Mouse (Mus musculus) gastrocnemius, adult 2 months (tissue): ENCODE results near the gene Ankrd55. TPM values are rescaled to one million over a fixed set of nuclear protein-coding genes. Genes with fewer than 3 reads are reported as not detected.

ENCODE experiments used
- DNase-seq: peaks from one replicate; pipeline ENCODE4 v3.0.0; 2022
- H3K27ac ChIP-seq: fragments of 200-600 bp; 2 replicates; pipeline ENCODE4 v1.8.1; 2022; ENCODE audit warnings: mild to moderate bottlenecking
- H3K4me3 ChIP-seq: fragments of 200-600 bp; 2 replicates; pipeline ENCODE4 v1.8.1; 2022; ENCODE audit warnings: mild to moderate bottlenecking, moderate library complexity
- CTCF ChIP-seq: fragments of 200-600 bp; IDR thresholded peaks from 2 replicates; pipeline ENCODE4 v1.8.1; 2022; ENCODE audit warnings: antibody characterized with exemption, mild to moderate bottlenecking, moderate library complexity
- intact Hi-C: fragments of 180-260 bp; cut with DNase I; formaldehyde crosslinking; loops from one replicate; pipeline ENCODE4 v1.15.1; 2025
- total RNA-seq, 2 experiments: library from RNA; stranded (reverse); gene quantifications; 2 replicates each; pipeline ENCODE4 v1.2.3; 2021

Ankrd55 gene
- total RNA-seq, 2 experiments from 2014 or later, result not detected

DNA sequence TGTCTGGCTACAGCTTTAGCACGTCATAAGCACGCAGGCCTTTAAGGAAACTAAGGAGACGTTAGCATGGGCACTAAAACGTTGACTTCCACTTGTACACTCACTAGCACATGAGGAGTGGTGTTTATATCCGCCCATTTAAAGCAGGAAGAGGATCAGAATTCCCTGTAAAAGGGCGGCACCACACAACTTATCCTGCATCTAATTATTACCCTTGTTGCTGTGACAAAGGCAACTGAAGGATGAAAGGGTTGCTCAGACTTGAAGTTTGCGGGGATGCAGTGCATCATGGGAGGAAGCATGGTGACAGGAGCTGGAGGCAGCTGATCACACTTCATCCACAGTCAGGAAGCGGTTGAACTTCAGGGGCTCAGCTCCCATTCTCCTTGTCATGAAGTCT is 63.7 kb downstream of the Ankrd55 start:
- Histone ChIP-seq H3K4me3 (no peak overlapping the region), H3K27ac (peak overlapping the region; percentile 48; the same call in 1 of the 2 replicates)
- no peak for DNase-seq
- intact Hi-C loops, result no loop called here
- no peak for TF ChIP-seq CTCF

DNA sequence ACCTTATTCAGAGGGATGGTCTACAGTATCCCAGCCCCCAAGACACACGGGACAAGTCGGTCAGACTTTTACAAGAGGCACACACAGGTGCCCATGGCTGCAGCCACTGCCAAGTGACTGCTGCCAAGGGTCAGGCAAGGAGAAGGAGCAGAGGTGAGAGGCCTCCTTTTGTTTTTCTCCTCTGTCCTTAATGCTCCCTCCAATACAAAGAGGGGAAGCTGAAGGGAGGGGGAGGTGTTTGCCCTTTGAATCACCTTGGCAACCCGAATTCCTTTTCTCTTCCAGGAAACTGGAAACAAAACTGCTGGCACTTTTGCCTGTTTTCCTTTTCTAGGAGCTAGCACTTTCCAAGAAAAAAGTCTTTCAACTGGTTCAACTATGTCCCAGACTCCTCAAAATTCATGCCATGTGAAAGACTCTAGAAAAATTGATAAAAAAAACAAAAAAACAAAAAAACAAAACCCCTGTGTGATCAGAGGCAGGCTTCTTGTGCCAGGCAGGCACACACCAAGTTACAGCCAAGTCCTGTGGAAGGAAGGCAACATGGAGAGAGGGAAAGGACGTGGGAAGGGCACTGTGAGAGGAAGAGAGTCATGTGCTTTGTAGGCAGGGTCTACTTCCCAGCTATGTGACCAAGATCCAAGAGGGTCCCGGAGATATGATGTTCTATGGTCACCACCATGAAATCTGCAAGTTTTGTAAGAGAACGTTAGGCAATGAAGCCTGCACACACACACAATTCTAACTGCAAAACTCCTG is 66.0 kb downstream of the Ankrd55 start:
- TF ChIP-seq CTCF, result no peak
- no peak for DNase-seq
- Histone ChIP-seq H3K4me3 (no peak overlapping the region), H3K27ac (peak overlapping the region; percentile 73)
- intact Hi-C loops, result no loop called here

DNA sequence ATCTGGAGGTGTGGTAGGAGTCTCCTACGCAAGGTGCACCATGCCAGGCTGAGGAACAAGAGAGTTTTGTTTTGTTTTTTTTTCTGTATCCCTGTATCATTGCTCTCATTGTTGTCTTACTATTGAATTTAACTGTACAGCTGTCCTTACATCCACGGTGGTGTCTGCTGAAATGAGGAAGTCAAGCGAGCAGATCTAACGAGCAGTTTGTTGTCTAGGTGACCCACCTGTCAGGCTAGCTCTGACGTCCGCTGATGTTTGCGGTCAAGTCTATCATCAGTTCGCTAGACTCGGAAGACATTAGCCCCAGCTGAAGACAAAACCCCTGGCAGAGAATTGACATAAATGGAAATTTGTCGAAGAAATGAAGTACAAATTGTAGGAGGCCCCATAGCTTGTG is 66.7 kb downstream of the Ankrd55 start:
- H3K27ac ChIP-seq, result peak overlapping the region; percentile 73
- no peak for TF ChIP-seq CTCF
- H3K4me3 ChIP-seq, result no peak overlapping the region
- intact Hi-C loops, result no loop called here
- DNase-seq, result no peak

DNA sequence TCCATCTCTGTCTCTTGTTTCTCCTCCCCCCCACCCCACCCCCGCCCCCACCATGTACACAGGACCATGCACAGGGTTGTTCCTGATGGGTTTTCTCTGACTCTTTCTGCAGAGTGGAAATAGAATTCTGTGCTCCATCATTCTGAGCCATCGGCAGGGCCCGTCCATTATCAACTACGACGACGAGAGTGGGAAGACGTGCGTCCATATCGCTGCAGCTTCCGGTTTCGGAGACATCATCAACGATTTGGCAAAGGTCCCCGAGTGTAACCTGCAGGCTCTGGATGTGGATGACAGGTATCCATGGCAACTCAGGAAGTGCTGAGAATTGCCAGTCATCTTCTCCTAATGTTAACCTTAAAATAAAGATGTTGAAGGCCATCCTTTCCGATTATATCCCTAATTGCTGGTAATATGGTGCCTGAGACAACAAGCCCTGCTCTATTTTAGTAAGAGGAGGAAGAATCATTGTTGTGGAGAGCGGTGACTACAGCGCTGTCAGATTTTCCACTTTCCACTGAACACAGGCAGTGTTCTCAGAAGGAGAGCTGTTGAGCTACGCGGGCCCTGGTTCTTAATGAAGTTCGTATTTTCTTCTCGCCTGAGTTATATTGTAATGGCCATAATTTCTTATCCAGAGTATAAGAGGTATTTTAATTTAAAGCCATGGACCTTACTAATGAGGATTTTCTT is 67.7 kb downstream of the Ankrd55 start:
- intact Hi-C loops, result no loop called here
- no peak for TF ChIP-seq CTCF
- Histone ChIP-seq H3K27ac (peak overlapping the region; percentile 4; the same call in 1 of the 2 replicates), H3K4me3 (no peak overlapping the region)
- no peak for DNase-seq

DNA sequence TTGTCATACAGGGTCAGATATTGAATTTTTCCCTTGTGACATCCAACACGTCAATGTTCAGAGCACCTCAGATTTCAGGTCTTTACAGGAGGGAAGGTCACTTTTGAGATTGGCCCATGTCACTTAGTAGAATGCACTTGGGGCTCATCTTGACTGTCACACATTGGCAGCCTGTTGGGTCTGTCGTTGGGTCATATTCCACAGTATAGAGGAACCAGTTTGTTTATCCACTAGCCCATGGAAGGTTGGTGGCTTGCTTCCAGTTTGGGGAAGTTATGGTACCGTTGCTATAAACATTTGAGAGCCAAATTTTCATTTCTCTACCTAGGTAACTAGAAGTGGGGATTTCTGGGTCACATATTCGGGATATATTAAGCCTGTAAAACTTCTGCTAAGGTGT is 73.3 kb downstream of the Ankrd55 start:
- no peak for DNase-seq
- intact Hi-C loops, result no loop called here
- Histone ChIP-seq H3K27ac (no peak overlapping the region), H3K4me3 (no peak overlapping the region)
- TF ChIP-seq CTCF, result no peak

DNA sequence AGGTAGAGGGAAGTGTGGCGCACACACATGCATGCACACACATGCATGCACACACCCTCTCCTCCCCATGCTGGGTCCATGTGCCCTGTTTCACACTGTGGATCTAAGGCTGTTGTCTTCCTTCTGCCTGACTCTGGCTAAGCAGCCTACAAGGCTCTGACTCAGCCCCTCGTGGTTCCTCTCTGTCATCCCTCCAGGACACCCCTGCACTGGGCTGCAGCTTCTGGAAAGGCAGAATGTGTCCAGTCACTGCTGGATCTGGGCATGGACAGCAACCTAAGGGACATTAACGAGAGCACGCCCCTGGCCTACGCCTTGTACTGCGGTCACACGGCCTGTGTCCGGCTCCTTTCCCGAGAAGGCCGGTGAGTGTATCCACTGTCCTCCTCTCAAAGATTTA is 75.0 kb downstream of the Ankrd55 start:
- H3K27ac ChIP-seq, result peak overlapping the region; percentile 58
- no peak overlapping the region for H3K4me3 ChIP-seq
- TF ChIP-seq CTCF, result no peak
- DNase-seq, result peak; percentile 79
- intact Hi-C loops, result no loop called here

DNA sequence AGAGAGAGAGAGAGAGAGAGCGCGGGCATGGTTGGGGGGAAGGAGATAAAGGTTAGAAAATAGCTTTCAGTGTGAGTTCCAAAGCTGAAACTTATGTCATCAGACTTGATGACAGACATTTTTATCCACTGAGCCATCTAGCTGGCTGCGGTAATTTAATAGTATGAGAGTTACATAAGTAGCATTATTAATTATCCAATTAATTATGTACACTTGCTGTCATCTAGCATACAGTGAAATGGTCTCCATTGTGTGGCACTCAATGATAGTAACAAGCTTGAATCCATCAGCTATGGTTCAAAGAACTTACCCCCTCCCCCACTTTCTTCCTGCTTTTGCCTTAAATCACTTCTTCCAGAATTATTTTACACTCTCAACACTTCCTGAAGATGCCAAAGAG is 75.5 kb downstream of the Ankrd55 start:
- peak overlapping the region; percentile 48 for H3K27ac ChIP-seq
- no peak overlapping the region for H3K4me3 ChIP-seq
- intact Hi-C loops, result no loop called here
- DNase-seq, result no peak
- TF ChIP-seq CTCF, result no peak

DNA sequence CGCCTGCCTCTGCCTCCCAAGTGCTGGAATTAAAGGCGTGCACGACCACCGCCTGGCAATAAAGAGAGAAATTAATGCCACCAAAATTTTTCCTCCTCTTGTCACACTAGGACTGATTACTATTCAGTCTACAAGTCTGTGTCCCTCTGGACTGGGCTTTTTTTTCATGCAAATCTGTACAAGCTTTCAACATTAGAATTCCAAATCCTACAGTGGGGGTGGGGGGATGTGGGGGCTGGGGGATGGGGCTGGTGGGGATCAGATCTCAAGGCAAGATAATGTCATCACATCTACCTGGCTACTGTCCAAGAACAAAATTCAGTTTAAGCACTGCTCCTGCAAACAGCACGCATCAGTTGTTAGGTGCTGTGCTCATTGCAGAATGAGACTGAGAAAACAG is 76.4 kb downstream of the Ankrd55 start:
- no peak for DNase-seq

DNA sequence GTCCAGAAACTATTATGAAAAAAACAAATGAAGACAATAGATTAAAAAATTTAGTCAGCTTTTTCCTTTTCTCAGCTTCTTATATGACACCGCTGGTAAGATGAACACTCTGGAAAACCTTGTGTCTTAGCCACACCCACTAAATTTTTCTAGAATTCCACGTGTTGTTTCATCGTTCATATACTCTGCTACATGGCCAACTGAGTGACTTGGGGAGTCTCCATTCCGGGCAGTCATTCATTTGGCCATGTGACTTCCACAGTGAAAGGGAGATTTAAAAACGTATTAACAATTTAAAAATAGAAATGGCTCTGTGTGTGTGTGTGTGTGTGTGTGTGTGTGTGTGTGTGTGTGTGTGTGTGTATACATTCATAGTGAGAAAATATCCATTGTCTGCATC is 77.1 kb downstream of the Ankrd55 start:
- no peak overlapping the region for H3K4me3 ChIP-seq
- peak overlapping the region; percentile 79 for H3K27ac ChIP-seq
- TF ChIP-seq CTCF, result no peak
- intact Hi-C loops, result no loop called here
- DNase-seq, result no peak

More for the DNA sequence above, 76.4 kb downstream of the Ankrd55 start:
- peak overlapping the region; percentile 79; the same call in 1 of the 2 replicates for H3K27ac ChIP-seq
- intact Hi-C loops, result no loop called here
- H3K4me3 ChIP-seq, result no peak overlapping the region
- TF ChIP-seq CTCF, result no peak

DNA sequence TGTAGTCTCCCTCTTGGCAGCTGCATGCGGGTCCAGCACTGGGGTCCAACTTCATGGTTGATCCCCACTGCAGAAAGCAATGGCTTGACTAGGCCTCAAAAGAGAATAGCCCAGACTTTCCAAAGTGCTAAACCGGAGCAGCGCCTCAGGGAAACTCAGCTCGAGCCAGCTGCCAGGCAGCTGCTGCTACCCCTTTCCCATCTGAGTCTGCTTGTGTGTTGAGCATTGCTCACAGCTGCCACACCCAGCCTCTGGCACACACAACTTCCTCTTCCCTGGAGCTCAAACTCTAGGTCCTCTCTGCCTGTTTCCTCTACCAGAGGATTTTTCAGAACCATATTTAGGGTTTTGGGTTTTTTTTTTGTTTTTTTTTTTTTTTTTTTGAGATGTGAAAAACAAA is 77.5 kb downstream of the Ankrd55 start:
- H3K4me3 ChIP-seq, result 0 out of 2 replicates have a peak overlapping the region, but pooled peaks have one; percentile 17
- no peak for TF ChIP-seq CTCF
- DNase-seq, result peak; percentile 75
- H3K27ac ChIP-seq, result peak overlapping the region; percentile 79
- intact Hi-C loops, result no loop called here

DNA sequence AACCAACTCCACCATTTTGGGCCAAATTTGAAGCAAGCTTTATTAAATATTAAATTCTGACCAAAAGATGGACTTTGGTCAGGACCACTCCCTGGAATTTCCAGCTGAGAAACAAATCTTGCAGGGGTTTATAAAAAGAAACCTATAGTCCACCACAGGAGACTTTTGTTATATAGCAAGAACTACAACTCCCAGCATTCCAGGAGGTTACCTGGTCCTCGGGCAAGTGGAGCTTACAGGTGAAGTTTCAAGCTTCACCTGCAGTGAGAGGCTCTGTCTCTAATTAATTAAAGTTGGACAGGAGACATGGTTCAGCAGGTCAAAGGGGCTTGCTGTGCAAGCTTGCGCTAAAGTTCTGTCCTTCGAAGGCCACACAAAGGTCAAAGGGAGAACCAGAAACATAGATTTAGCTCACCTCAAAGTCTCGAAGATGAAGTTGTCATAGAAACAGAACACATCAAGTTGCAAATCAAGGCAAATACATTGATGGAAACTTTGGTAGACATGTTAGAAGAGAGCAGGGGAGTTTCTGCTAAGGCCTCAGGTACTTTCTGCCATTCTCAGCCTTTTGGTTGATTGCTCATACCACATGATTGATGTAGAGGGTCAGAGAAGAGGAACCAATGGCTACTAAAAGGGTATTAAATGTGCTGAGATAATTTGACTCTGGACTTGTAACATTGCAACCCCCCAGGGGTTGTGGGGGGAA is 78.2 kb downstream of the Ankrd55 start:
- H3K4me3 ChIP-seq, result no peak overlapping the region
- DNase-seq, result no peak
- H3K27ac ChIP-seq, result peak overlapping the region; percentile 79
- no peak for TF ChIP-seq CTCF
- intact Hi-C loops, result no loop called here

DNA sequence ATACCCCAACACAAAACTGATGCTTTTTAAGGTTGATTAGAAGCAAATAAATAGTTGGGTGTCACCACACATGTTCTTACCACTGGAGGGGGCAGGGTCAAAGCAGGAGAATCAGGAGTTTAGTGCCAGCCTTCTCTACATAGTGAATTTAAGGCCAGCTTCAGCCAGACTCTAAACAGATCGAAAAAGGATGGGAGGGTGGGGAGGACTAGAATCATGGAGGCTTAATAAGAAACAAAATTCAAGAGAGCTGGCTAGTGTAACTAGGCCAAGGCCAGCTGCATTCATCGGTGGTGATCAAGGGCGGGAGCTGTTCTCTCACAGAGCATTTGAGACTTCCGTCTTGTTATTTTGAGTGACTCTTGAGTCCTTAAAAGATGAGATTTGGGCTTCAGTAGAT is 83.5 kb downstream of the Ankrd55 start:
- no peak overlapping the region for H3K4me3 ChIP-seq
- intact Hi-C loops, result no loop called here
- no peak overlapping the region for H3K27ac ChIP-seq
- DNase-seq, result no peak
- no peak for TF ChIP-seq CTCF

DNA sequence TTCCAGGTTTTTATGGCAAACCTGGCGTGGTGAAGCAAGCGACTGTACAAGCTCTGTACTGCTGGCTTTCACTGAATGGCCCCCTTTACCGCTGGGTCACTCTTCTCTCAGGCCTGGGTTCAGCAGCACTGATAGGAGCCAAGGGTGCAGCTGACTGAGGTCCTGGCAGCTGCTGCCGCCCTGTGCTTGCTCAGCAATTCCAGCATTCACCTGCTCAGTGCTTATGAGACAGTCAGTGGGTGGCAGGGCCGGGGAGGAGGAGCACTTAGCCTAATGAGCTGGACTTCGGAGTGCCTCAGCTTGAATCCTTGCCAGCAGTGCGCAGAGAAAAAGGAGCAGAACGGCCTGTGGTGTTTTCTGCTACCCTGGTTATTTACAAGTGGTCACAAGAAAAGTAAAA is 87.5 kb downstream of the Ankrd55 start:
- TF ChIP-seq CTCF, result no peak
- peak overlapping the region; percentile 67 for H3K27ac ChIP-seq
- intact Hi-C loops, result no loop called here
- peak overlapping the region; percentile 48 for H3K4me3 ChIP-seq
- peak; percentile 77 for DNase-seq
